Mouse (Mus musculus) left cerebral cortex, adult 8-10 months (tissue): Measurements from ENCODE around the gene Prr14. TPM values are rescaled to one million over a fixed set of nuclear protein-coding genes. Genes with fewer than 3 reads are reported as not detected.
"Not testable (repeated sequence)": the region's sequence is repeated elsewhere in the genome, so short reads cannot be mapped to it uniquely, and the experiment has no call there.

Experiments used
- DNase-seq, 2 experiments: peaks; one replicate each; pipeline ENCODE4 v3.0.0; 2022; ENCODE audit warnings: low spot score in 2 of 2
- total RNA-seq, 4 experiments: library from RNA; stranded (reverse); gene quantifications; 2 replicates each; pipeline ENCODE4 v1.2.4; 2022

The Prr14 gene
- total RNA-seq: 10 to 100 TPM; 29.6 to 35.2 (median 30.4) TPM

DNA sequence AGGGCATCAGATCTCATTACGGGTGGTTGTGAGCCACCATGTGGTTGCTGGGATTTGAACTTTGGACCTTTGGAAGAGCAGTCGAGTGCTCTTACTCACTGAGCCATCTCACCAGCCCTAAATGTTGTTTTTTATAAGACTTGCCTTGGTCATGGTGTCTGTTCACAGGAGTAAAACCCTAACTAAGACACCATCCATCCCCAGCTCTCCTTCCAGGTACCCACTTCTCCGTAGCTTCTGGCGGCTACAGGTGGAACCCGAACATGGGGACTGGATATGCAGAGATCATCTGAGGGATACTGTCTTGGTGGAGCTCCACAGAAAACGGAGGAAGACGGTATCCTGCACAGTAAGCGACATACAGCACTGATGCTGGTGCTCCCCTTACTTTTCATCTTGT, at the start of gene Prr14:
TSS of gene Prr14 (plus strand) at position 301 of the 400 bp plus-strand sequence.
- not testable (repeated sequence) for DNase-seq

DNA sequence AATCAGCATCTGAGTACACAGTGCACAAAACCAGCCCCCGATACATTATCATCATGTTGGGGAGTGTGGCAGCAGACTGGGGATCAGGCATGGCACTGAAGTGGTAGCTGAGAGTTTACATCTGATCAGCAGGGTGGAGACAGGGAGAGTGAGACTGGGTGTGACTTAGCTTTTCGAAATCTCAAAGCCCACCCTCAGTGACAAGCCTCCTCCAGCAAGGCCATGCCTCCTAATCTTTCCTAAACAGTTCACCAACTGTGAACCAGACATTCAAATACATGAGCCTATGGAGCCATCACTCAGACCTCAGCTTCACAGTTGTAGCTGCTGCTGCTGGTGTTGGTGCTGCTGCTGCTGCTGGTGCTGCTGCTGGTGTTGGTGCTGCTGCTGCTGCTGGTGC, 48.0 kb upstream of the Prr14 start:
- no peak for DNase-seq

DNA sequence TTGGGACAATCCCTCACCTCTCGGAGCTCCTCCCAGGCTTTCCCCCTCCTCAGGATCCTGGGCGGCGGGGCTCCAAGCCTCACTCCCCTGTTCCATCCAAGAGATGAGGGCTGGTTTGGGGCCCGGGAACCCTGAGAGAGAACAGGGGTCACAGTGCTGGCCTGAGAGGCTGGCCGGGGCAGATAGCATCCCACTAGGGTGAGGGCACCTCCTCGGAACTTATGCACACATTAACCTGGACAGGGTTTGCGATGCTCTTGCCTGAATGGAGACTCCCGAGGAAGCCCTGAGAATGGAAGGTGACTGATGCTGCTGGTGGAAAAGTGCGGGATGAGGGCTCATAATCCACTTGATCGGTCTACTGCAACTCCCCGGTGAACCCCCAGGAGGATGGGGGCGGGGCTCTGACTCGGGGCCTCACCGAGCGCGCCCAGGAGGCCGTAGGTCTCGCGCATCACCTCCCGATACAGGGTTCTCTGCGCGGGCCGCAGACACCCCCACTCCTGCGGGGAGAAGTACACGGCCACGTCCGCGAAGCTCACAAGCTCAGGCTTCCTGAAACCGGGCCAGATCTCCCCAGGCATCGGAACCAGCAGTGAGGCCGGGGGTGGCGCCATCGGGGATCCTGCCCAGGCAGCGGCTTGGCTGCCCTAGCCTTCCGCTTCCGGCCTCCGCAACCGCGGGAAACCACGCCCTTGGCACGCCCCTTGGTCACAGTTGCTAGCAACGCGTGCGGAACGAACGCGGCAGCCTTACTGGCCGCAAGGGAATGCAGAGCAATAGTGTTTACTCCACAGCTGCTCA, 37.8 kb upstream of the Prr14 start, which contains the start of gene Zfp688:
TSS of gene Zfp688 (minus strand) at position 681 of the 804 bp plus-strand sequence.
- peak; percentile 81 to 86 for DNase-seq

DNA sequence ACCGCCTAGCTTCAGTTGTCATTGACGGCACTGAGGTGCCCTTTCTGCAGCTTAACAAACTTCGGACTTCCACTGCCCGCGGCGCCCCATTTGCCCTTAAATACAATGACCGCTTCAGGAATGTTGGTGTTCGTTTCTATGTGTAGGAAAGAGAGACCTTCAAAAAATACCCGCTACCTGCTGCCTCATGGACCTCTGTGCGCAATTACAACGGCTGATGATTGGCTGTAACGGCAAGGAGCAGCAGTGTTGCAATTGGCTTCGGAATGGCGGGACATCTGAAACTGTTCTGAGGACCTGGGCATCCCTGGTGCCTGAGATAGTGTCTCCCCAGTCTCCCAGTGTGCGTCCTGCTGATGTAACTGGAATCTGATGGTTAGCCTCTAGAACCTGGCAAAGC, 37.2 kb upstream of the Prr14 start:
- DNase-seq: no peak

DNA sequence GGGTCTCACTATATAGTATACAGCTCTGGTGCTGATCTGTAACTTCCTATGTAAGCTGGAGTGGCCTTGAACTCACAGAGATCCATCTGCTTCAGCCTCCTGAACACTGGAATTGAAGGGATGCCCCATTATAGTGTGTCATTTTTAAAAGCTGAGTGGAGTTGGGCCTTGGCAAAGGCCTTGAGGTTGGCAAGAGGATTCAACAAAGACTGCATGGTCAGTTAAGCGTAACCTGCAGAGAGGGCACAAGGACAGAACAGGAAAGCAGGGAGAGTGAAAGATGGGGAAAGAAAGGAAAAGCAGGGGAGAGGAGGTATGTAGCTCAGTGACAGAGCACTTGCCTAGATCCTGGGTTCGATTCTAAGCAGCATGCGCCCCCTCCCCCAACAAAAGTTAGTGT, 34.1 kb upstream of the Prr14 start:
- DNase-seq: no peak

DNA sequence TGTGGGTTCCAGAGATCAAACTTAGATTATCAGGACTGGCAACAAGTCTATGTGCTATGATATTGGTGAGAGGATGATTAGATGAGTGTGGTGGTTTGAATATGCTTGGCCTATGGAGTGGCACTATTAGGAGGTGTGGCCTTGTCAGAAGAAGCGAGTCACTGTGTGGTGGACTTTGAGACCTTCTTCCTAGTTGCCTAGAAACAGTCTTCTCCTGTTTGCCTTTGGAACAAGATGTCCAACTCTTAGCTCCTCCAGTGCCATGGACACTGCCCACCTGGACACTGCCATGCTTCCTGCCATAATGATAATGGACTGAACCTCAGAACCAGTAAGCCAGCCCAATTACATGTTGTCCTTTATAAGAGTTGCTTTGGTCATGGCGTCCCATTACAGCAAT, 33.5 kb upstream of the Prr14 start:
- no peak for DNase-seq

DNA sequence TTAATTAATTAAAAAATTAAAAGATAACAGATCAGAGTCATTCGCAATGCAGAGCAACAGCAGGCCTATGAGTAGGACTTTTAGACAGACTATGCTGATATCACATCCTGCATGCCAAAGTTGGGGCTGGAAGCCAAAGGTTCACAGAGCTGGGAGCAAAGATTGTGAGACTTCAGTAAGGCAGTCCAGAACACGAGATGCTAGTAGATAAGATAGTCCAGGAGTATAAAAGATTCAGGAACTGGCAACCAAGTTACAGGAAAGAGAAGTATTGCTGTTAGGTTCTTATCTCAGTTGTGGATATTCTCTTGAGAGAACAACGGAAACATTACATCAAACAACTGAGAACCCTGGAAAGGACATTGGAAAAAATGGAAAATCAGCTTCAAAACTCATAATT, 33.1 kb upstream of the Prr14 start:
- DNase-seq: no peak

DNA sequence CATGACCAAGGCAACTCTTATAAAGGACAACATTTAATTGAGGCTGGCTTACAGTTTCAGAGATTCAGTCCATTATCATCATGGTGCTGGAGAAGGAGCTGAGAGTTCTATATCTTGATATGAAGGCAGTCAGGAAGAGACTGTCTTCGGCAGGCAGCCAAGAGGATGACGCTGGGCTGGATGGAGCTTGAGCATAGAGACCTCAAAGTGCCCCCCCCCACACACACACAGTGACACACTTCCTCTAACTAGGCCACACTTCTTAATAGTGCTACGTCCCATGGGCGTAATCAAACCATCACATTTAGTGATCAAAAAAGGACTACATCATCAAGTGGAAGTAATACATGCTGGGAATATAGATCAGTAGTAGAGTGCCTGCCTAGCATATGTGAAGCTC, 24.2 kb upstream of the Prr14 start:
- DNase-seq: no peak

DNA sequence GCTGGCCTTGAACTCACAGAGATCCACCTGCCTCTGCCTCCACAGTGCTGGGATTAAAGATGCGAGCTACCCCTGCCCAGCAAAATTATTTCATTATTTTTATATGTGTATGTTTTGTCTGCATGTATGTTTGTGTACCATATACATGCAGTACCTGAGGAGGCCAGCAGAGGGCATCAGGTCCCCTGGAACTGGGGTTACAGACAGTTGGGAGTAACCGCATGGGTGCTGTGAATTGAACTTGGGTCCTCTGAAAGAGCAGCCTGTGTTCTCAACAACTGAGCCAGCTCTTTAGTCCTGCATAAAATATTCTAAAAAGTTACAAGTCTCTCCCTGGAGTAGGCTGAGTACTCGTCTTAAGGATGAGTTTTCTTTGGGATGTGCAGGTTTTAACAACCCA, 21.7 kb upstream of the Prr14 start:
- DNase-seq: no peak

DNA sequence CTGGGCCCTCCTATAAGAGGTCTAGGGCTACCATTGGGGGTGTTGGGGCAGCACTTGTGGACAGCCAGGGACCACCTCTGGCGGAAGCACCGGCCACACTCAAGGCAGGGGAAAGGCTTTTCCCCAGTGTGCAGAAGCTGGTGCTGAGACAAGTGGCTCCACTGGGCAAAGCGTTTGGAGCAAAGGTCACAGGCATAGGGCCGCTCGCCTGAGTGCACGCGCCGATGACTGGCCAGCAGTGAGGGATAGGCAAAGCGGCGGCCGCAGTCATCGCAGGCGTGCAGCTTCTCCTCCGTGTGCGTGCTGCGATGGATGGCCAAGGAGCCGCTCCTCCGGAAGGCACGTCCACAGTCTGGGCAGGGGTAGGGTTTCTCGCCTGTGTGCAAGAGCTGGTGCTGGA, 15.4 kb upstream of the Prr14 start:
- no peak for DNase-seq

DNA sequence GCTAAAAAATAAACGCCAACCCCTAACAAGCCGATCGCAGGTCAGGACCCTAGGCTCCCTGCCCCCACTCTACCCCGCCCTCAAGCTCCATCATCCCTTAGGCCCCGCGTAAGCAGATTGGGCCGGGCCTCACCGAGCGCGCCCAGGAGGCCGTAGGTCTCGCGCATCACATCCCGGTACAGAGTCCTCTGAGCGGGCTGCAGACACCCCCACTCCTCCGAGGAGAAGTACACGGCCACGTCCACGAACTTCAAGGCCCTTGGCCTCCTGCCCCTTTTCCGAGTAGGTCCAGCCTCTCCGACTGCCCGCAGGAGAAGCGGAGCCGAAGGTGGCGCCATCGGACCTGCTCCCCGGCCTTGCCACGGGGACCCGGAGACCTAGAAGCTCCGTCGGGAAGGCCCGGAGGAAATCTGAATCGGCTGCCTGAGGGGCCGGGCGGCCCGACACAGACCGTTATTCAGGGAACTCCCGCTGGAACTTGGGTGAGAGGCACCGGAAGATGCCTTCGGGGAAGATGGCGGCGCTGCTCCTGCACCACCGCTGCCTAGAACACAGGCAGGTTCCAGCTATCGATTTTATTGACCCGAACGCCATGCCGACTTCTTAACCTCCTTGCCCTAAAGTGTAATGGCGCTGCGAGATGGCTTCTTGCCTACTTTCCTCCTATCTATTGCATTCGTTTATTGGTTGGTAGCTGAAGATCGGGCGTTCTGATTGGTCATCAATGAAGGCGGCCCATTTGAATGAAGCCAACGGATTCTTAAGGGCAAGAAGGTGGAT, 10.7 kb upstream of the Prr14 start, which contains the start of gene Zfp689:
TSS of gene Zfp689 (minus strand) at position 638 of the 780 bp plus-strand sequence.
- peak; percentile 92 to 94 for DNase-seq

DNA sequence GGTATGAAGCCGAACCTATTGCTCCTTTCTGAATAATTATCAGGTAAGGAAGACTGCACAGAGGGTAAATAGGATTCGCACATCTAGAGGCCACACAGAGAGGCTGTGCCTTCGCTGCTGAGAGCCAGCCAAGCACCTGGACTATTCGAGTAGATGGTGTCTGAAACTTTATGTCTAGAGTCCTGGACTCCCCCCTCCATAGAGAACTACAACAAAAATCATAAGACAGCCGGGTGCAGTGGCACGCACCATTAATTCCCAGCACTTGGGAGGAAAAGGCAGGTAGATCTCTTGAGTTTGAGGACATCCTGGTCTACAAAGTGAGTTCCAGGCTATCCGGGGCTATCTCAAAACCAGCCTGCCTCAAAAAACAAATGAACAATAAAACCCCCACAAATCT, 9.4 kb upstream of the Prr14 start:
- DNase-seq: no peak

DNA sequence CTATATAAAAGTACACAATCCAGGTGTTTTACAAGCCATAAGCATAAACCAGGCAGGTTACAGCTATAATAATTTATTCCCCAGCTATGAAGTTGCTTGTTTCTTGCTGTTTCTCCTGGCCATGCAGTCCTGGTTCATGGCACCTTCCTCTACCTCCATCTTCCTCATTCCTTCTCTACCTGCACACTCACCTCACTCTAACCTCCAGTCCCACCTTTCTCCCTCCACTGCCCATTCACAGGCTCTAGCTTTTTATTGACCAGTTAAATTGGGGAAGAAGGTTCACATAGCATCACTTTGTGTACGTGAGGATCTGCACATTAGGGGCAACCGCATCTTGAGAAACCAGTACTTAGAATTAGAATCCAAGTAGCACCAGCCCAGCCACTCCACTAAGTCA, 6.4 kb upstream of the Prr14 start:
- no peak for DNase-seq

DNA sequence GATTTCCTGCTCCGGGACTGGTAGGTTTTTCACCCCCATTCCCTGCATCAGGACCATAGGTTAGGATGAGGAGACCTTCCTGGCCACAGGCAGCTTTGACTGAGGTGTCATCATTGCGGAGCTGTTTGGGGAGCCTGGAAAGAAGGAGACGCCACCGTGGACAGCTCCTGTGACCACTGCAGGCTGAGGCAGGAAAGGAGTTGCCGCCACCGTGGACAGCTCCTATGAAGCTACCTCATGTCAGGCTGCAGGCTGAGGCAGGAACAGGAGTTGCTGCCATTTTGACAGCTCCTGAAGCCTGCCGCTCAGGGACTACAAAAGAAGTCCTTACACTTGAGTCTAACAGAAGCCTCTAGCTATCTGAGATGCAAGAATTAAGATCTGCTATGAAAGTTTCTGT, 4.5 kb upstream of the Prr14 start:
- DNase-seq: no peak

DNA sequence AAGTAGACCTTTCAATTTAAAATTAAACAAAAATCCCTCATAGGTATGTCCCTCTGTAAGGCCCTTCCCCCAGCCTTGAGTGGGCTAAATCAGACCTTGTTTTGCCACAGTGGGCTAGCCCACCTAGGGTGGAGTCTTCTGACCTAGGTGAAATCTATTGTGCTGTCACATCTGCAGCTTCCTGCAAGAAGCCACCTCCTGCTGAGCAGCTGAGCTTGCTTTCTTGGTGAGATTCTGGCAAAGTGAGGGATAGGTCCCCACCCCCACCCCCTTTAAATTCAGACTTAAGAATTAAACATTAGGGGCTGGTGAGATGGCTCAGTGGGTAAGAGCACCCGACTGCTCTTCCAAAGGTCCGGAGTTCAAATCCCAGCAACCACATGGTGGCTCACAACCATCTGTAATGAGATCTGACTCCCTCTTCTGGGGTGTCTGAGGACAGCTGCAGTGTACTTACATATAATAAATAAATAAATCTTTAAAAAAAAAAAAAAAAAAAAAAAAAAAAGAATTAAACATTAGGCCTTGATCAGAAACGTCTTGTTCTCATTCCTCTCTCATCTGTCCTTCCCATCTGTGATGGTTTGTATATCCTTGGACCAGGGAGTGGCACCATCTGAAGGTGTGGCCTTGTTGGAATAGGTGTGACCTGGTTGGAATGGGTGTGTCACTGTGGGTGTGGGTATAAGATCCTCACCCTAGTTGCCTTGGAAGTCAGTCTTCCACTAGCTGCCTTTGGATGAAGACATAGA, 864 bp upstream of the Prr14 start:
- DNase-seq: not testable (repeated sequence)

DNA sequence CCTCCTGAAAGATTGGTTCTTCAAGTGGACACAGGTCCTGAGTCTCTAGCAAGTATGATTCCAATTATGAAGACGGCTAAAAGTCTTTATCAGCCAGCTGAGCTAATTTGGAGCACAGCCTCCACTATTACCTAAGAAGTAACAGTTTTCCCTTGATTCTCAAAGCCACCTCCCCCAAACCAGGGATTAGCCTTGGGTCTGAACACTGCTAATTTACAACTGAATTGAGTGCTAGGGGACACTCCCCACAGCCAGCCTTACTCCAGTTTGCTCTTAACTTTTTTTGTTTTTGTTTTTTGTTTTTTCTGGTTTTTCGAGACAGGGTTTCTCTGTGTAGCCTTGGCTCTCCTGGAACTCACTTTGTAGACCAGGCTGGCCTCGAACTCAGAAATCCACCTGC, 5.8 kb downstream of the Prr14 start:
- DNase-seq: no peak

DNA sequence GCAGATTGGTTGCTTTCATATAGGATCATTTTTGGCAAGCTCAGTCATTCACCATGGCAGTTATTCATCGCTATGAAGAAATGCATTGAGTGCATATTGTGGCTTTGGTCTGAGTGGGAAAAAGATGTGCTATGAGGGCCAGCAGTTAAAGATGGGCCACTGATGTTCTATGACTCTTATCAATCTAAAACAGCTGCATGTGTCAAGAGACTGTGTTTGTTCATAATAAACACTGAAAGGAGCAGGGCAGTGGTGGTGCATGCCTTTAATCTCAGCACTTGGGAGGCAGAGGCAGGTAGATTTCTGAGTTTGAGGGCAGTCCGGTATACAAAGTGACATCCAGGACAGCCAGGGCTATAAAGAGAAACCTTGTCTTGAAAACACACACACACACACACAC, 6.3 kb downstream of the Prr14 start:
- not testable (repeated sequence) for DNase-seq

DNA sequence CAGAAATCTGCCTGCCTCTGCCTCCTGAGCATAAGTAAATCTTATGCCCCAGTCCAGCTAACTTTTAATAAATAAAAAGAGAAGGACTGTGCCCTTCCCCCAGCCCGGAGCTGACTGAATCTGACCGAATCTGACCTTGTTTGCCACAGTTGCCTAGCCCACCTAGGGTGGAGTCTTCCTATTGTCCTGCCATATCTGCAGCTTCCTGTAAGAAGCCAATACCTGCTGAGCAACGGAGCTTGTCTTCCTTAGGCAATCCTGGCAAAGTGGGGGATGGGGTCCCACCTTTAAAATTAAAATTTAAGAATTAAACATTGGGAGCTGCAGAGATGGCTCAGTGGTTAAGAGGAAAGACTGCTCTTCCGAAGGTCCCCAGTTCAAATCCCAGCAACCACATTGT, 7.2 kb downstream of the Prr14 start:
- DNase-seq: no peak

DNA sequence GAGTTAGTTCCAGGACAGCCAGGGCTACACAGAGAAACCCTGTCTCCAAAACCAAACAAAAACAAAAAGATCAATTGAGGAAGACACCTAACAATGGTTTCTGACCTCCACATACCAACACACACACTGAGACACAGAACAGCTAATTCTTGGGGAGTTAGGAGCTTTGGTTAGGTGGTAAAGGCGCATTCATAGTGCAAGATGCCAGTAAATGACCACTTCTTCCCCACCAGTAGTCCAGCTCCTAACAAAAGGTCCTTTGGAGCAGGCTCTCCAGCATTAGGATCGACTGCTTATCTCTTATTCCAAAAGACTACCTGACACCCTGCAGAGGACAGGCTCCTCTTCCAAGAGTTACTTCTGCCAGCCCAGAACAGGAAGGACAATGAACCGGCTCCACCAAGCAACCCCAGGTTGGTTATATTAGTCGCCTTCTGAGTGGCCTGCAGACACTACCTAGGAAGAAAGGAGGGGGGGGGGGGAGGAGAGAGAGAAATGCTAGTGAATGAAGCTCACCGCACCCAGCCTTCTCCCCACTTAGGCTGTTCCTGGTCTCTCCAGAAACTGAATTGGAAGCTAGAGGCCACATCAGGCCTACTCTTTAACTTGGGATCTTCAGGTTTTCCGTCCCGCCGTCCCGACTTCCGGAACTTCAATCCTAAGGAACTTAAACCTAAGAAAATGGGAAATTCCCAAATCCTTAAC, 10.8 kb downstream of the Prr14 start:
- no peak for DNase-seq

DNA sequence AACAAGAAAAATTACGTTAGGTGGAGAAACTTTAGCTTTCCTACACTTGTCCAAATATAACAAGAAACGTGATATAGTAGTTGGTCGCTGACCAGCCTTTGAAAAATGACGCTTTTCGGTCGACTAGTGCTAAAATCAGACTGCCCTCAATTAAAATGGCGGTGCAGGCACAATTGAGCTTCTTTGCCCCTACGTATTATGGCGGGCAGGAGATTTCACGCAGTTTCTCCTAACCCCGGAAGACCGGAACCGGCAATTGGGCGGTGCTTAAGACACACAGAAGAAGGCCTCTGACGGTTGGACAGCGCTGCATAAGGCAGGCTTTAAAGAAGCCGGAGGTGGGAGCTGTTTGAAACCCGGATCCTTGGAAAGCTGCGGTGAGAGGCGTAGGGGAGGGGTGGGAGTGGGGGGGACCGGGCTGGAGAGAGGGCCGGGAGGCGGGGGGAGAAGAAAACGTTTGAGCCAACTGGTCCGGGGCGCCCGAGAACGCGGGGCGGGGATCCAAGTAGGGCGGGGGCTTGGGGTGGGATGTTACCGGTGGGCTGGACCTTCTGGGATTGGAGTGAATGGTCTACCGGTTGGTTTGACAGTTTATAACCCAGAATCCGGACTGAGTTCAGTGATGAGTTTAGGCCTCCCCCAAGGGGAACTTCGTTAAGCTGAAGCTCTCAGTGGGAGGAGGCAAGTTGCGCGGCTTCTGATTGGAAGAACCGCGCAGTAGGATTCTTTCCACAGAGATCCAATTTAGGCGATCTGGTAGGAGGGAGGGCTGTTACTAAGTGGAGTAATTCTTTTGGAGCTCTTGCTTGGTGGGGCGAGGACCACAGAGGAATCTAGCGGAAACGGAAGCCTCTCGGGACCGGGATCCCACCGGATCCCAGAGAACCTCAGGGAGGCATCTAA, 11.6 kb downstream of the Prr14 start:
- DNase-seq: peak; percentile 81 to 97
